Mouse (Mus musculus) gastrocnemius, postnatal 14 days (tissue): ENCODE measurements around the gene Lcmt2. TPM values are rescaled to one million over a fixed set of nuclear protein-coding genes. Genes with fewer than 3 reads are reported as not detected.
"Not testable (repeated sequence)": the region's sequence is repeated elsewhere in the genome, so short reads cannot be mapped to it uniquely, and the experiment has no call there.

ENCODE experiments used
- DNase-seq: peaks from one replicate; pipeline ENCODE4 v3.0.0; 2021; ENCODE audit warnings: mixed read lengths
- intact Hi-C: fragments of 180-260 bp; cut with DNase I; formaldehyde crosslinking; loops from one replicate; pipeline ENCODE4 v1.15.1; 2025; ENCODE audit warnings: low total_unique reads
- total RNA-seq, 2 experiments: library from RNA; stranded (reverse); gene quantifications; 2 replicates each; pipeline ENCODE4 v1.2.3; 2021

The Lcmt2 gene
- total RNA-seq, 2 experiments from 2014 or later: 4.6 to 4.7 TPM

- DNase-seq: no peak
- intact Hi-C loops: no loop called here
Measured at GRCm38 (mm10) chr2:121127536-121127935, 12.9 kb downstream of the Lcmt2 start.

- DNase-seq, intact Hi-C loops: not testable (repeated sequence)
Measured at GRCm38 (mm10) chr2:121126302-121126701, 14.2 kb downstream of the Lcmt2 start.

- intact Hi-C loops: no loop called here
- DNase-seq: no peak
Measured at GRCm38 (mm10) chr2:121119260-121119659, 21.2 kb downstream of the Lcmt2 start.

GRCm38 (mm10) chr2:121115418-121115817 is 25.0 kb downstream of the Lcmt2 start:
- intact Hi-C loops: no loop called here
- DNase-seq: no peak

GRCm38 (mm10) chr2:121109695-121110094 is 30.8 kb downstream of the Lcmt2 start, which contains the start of gene Tgm7:
Gene Tgm7, minus strand, starts transcription at chr2:121109795.
- intact Hi-C loops: no loop called here
- no peak for DNase-seq

GRCm38 (mm10) chr2:121105940-121106339 is 34.5 kb downstream of the Lcmt2 start:
- no peak for DNase-seq
- intact Hi-C loops: no loop called here

- intact Hi-C loops: loop anchor here (2.0 kb wide), 1 partner anchor 61 kb away; no protein-coding TSS in a partner anchor
- DNase-seq: peak; percentile 36
Measured at GRCm38 (mm10) chr2:121102051-121102450, 38.4 kb downstream of the Lcmt2 start.

- no peak for DNase-seq
- intact Hi-C loops: no loop called here
Measured at GRCm38 (mm10) chr2:121089751-121090150, 50.7 kb downstream of the Lcmt2 start.

- intact Hi-C loops: no loop called here
- DNase-seq: no peak
Measured at GRCm38 (mm10) chr2:121088507-121088906, 51.9 kb downstream of the Lcmt2 start.

- no peak for DNase-seq
- intact Hi-C loops: no loop called here
Measured at GRCm38 (mm10) chr2:121085480-121086185, 54.8 kb downstream of the Lcmt2 start, which contains the start of gene Tgm5. Gene Tgm5, minus strand, starts transcription at chr2:121085841.

- no peak for DNase-seq
- intact Hi-C loops: no loop called here
Measured at GRCm38 (mm10) chr2:121082626-121083025, 57.8 kb downstream of the Lcmt2 start.

Other genes starting within 250 kb of the Lcmt2 start
- gene Ubr1, start 169.9 kb downstream of the Lcmt2 start, total RNA-seq: 10 to 100 TPM; 18.5 to 20.0 TPM
- 1 to 10 TPM; 2.2 to 3.0 TPM for gene Tmem62, start 163.6 kb downstream of the Lcmt2 start, total RNA-seq
- 10 to 100 TPM; 15.0 to 16.5 TPM for gene Ccndbp1, start 132.2 kb downstream of the Lcmt2 start, total RNA-seq
- not detected for gene Epb42, start 103.6 kb downstream of the Lcmt2 start, total RNA-seq
- not detected for gene Tgm5, start 54.8 kb downstream of the Lcmt2 start, total RNA-seq
- not detected for gene Tgm7, start 30.9 kb downstream of the Lcmt2 start, total RNA-seq
- 10 to 100 TPM; 12.7 to 13.5 TPM for gene Adal, start 225 bp downstream of the Lcmt2 start, total RNA-seq
- 1 to 10 TPM; 7.9 to 8.9 TPM for gene Tubgcp4, start 30.0 kb upstream of the Lcmt2 start, total RNA-seq
- 1 to 10 TPM; 4.5 to 5.1 TPM for gene Zscan29, start 30.5 kb upstream of the Lcmt2 start, total RNA-seq
- gene Trp53bp1, start 130.8 kb upstream of the Lcmt2 start, total RNA-seq: 10 to 100 TPM; 12.1 to 17.3 TPM
- 1 to 10 TPM; 7.5 to 9.3 TPM for gene Map1a, start 148.9 kb upstream of the Lcmt2 start, total RNA-seq
- gene Ppip5k1, start 214.7 kb upstream of the Lcmt2 start, total RNA-seq: 10 to 100 TPM; 30.8 to 34.8 TPM
- gene Ckmt1, start 217.1 kb upstream of the Lcmt2 start, total RNA-seq: under 1 TPM in 1 of 2 experiments, not detected in 1; 0.44 TPM
- not detected for gene Strc, start 246.5 kb upstream of the Lcmt2 start, total RNA-seq